Mouse (Mus musculus): ENCODE measurements at regions not wholly inside any gene's neighbourhood (a gene's known extent, or its start where the extent isn't known, plus 50 kb on each side); places are given as distances from the start of the nearest gene placed in this dataset.

DNA sequence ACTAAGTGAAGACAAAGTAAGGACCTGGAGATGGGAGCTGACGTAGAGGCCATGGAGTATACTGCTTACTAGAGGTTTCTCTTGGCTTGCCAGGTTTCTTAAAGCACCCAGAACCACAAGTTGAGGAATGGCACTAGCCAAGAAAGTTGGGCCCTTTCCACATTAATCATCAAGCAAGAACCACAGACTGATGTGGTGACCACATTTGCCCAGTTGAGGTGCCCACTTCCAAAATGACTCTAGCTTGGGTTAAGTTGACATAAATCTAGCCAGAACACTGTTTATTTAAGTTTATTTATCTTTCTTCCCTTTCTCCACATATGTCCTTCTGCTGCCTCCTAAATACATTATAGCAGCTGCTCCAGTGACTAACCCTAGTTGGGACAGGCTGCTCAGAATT is 866.3 kb downstream of the Tmem114 start:
- Histone ChIP-seq H3K4me2 (no peak overlapping the region), H3K4me1 (replicated peaks) (no peaks in the 10 kb centered on the region), H3K36me3 (replicated peaks) (no peaks in the 10 kb centered on the region), H3K27ac (replicated peaks) (no peak overlapping the region), H3K9ac (no peak overlapping the region), H3K4me3 (replicated peaks) (no peak overlapping the region), H3K9me3 (replicated peaks) (no peaks in the 10 kb centered on the region), H3K27me3 (no peaks in the 10 kb centered on the region)
- WGBS (ENCODE audit: insufficient replicate concordance) = 58% methylated on average over 1 of the region's 1 CpGs
- no peak for ATAC-seq (ENCODE audit: insufficient read depth)

DNA sequence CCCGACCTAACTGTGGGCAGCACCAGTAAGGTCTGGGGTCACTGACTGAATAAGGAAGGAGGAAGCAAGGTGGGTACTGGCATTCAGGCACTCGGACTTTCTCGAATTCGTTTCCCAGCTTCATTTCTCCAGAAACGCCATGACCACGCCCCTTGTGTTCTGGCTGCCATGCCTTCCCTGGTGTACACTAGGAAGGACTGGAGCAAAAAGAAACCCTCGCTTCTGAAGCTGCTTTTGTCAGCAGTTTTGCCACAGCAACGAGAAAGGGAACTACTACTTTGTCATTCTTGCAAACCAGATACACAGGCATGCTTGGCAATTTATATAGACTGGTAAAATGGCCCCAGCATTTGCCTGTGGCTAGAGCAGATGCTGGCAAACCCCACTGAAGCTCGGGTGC is 869.0 kb downstream of the Tmem114 start:
- Histone ChIP-seq H3K4me3 (replicated peaks) (no peak overlapping the region), H3K4me1 (replicated peaks) (no peaks in the 10 kb centered on the region), H3K9me3 (replicated peaks) (no peaks in the 10 kb centered on the region), H3K36me3 (replicated peaks) (no peaks in the 10 kb centered on the region), H3K9ac (no peak overlapping the region), H3K27me3 (no peaks in the 10 kb centered on the region), H3K27ac (replicated peaks) (no peak overlapping the region), H3K4me2 (no peak overlapping the region)
- 55% methylated on average over 9 of the region's 9 CpGs for WGBS (ENCODE audit: insufficient replicate concordance)
- ATAC-seq (ENCODE audit: insufficient read depth) = no peak

DNA sequence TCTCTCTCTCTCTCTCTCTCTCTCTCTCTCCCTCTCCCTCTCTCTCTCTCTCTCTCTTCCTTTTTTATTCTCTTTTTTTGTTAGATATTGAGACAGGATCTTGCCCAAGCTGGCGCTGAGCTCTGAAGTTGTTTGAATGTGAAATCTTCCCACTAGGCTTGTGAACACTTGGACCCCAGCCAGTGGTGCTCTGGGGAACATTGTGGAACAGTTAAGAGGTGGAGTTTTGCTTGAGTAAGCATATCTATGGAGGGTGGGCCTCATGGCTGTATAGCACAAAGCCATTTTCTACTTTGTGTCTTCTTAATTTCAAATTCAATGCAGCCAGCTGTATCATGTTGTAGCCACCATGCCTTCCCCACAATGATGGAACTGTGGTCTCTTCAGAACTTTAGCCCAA is 875.4 kb downstream of the Tmem114 start:
- Histone ChIP-seq H3K9me3 (replicated peaks) (no peaks in the 10 kb centered on the region), H3K4me2 (no peak overlapping the region), H3K27ac (replicated peaks) (no peak overlapping the region), H3K27me3 (no peaks in the 10 kb centered on the region), H3K4me1 (replicated peaks) (no peaks in the 10 kb centered on the region), H3K9ac (no peak overlapping the region), H3K4me3 (replicated peaks) (no peak overlapping the region), H3K36me3 (replicated peaks) (no peaks in the 10 kb centered on the region)
- WGBS (ENCODE audit: insufficient replicate concordance) = 47% methylated on average over 1 of the region's 1 CpGs
- no peak for ATAC-seq (ENCODE audit: insufficient read depth)

DNA sequence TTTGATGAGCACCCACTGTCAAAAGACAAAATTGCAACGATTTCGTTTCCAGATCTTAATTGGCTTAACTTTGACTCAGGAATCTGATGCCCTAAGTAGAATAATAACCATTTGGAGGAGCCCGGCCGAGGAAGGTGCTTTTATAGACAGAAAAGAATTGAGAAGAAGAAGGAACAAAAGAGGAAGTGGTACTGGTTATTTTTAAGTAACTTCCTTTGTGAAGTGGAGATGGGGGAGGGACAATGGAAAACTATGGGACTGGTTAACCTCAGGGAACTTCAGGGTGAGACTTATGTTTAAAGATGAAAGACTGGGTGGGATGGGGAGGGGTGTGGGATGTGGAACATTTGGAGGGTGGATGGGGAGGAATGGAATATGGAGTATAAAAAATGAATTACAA is 880.9 kb downstream of the Tmem114 start:
- H3K4me3 ChIP-seq (replicated peaks) = no peak overlapping the region
- no peaks in the 10 kb centered on the region for H3K27me3 ChIP-seq
- H3K4me1 ChIP-seq (replicated peaks) = no peaks in the 10 kb centered on the region
- ATAC-seq (ENCODE audit: insufficient read depth) = no peak
- no peak overlapping the region for H3K4me2 ChIP-seq
- no peaks in the 10 kb centered on the region for H3K9me3 ChIP-seq (replicated peaks)
- H3K36me3 ChIP-seq (replicated peaks) = no peaks in the 10 kb centered on the region
- H3K9ac ChIP-seq = no peak overlapping the region
- no peak overlapping the region for H3K27ac ChIP-seq (replicated peaks)
- WGBS (ENCODE audit: insufficient replicate concordance) = 40% methylated on average over 4 of the region's 4 CpGs

DNA sequence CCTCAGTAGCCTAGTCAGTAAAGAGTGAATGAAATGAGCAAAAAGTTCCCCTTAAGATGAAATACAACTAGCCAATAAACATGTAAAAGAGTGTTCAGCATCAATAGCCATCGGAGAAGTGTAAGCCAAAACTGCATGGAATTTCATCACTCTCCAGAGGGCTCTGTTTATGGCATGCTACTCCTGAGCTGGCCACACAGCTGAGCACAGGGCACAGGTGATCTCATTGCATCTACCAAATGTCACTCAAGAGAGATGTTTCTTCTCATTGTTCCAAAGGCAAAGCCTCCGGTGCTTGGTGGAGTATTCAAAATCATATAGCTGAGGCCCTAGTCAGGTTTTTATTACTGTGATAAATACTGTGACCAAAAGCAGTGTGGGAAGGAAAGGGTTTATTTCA is 895.1 kb downstream of the Tmem114 start:
- no peak overlapping the region for H3K4me3 ChIP-seq (replicated peaks)
- no peak overlapping the region for H3K4me2 ChIP-seq
- H3K4me1 ChIP-seq (replicated peaks) = no peaks in the 10 kb centered on the region
- no peaks in the 10 kb centered on the region for H3K27me3 ChIP-seq
- no peaks in the 10 kb centered on the region for H3K9me3 ChIP-seq (replicated peaks)
- WGBS (ENCODE audit: insufficient replicate concordance) = 79% methylated on average over 2 of the region's 2 CpGs
- H3K27ac ChIP-seq (replicated peaks) = no peak overlapping the region
- ATAC-seq (ENCODE audit: insufficient read depth) = no peak
- H3K36me3 ChIP-seq (replicated peaks) = no peaks in the 10 kb centered on the region
- H3K9ac ChIP-seq = no peak overlapping the region

DNA sequence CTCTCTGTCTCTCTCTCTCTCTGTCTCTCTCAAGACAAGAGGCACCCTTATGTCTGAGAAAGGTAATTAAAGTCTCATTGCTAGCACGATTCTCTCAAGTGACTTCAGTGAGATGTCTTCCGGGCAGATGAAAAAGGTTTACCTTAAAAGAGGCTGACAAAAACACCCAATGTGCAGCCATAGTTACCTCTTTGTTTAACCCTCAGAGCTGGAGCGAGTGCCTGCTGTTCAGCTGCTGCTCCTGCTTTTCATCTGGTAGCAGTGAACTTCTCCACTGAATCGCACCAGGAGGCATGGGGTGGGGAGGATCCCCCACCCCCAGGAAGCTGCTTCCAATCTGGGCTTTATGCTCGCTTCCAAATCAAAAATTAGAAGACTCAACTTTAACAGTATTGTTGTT is 896.0 kb downstream of the Tmem114 start:
- Histone ChIP-seq H3K4me3 (replicated peaks) (no peak overlapping the region), H3K27ac (replicated peaks) (no peak overlapping the region), H3K9me3 (replicated peaks) (no peaks in the 10 kb centered on the region), H3K4me1 (replicated peaks) (no peaks in the 10 kb centered on the region), H3K36me3 (replicated peaks) (no peaks in the 10 kb centered on the region), H3K4me2 (no peak overlapping the region), H3K27me3 (no peaks in the 10 kb centered on the region), H3K9ac (no peak overlapping the region)
- WGBS (ENCODE audit: insufficient replicate concordance) = 39% methylated on average over 5 of the region's 5 CpGs
- ATAC-seq (ENCODE audit: insufficient read depth) = no peak

DNA sequence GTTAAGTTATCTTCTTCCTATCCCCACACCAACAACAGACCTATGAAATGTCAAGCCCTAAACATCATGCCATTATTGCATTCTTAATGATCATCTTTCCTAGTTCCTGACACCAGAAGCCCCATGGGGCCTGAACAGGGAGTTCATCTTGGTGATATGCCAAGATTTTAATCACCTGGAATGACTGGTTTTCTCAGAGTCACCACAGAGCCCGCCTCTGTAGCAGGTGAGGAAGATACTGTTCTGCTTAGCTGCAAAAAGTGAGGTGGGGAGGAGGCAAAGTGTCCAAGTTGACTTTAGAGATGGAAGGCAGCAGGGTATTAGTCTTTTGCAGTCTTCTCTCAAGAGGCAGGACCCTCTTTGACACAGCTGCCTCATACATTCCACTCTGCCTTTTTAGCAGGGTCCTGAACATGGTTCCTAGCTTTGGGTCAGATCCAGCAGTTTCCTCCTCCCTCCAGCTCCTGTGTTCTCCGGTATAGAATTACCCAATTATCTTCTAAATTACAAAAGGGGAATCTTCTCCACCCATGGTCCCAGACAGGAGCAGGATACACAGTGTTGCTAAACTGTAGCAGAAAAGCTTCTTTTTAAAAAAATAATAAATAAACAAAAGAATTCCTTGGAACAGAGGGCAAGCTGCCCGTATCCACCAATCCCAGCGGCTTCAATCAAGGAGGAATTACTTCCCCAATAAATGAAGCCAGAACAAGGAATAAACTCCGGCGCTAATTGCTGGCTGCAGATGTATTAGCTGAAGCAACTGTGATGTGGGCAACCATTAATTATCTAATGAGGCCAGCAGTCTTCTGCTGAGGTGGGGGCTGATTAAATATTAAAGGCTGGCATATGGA is 896.8 kb downstream of the Tmem114 start:
- Histone ChIP-seq H3K9ac (no peak overlapping the region), H3K4me3 (replicated peaks) (no peak overlapping the region), H3K27me3 (no peaks in the 10 kb centered on the region), H3K4me1 (replicated peaks) (no peaks in the 10 kb centered on the region), H3K4me2 (no peak overlapping the region), H3K27ac (replicated peaks) (no peak overlapping the region), H3K9me3 (replicated peaks) (no peaks in the 10 kb centered on the region), H3K36me3 (replicated peaks) (no peaks in the 10 kb centered on the region)
- 51% methylated on average over 6 of the region's 6 CpGs for WGBS (ENCODE audit: insufficient replicate concordance)
- ATAC-seq (ENCODE audit: insufficient read depth) = no peak

DNA sequence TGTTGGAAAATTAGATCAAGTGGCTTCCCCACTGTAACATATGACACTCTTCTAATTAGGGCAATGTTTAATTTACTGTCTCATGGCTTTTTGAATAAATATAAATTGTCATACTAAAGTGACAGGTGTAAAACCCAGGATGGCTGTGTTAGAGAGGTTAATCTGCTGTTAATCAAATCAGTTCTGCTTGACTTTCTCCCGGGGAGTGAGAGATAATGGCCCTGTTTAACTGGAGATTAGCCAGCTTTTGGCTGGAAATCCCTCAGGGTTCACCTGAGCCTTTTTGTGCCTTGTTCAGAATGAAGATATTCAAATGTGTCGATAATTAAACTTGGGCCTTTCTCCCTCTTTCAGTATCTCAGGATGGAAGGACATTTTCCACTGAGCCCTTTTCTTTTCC is 906.2 kb downstream of the Tmem114 start:
- Histone ChIP-seq H3K4me2 (no peak overlapping the region), H3K36me3 (replicated peaks) (no peaks in the 10 kb centered on the region), H3K4me1 (replicated peaks) (no peaks in the 10 kb centered on the region), H3K27ac (replicated peaks) (no peak overlapping the region), H3K27me3 (no peaks in the 10 kb centered on the region), H3K4me3 (replicated peaks) (no peak overlapping the region), H3K9ac (no peak overlapping the region), H3K9me3 (replicated peaks) (no peaks in the 10 kb centered on the region)
- ATAC-seq (ENCODE audit: insufficient read depth) = no peak
- 46% methylated on average over 2 of the region's 2 CpGs for WGBS (ENCODE audit: insufficient replicate concordance)

All from liver, embryonic 15.5 days (tissue).